Mouse (Mus musculus) E14TG2a.4 (cell line): ENCODE measurements around the gene Sept12.

ENCODE experiments used
- CTCF ChIP-seq: conservative IDR thresholded peaks from 2 replicates; pipeline ENCODE4 v1.5.1; 2014; ENCODE audit warnings: low read length
- NANOG ChIP-seq: IDR thresholded peaks from 2 replicates; pipeline ENCODE4 v1.6.1; 2014; ENCODE audit warnings: borderline replicate concordance, low read length, mixed read lengths
- POU5F1 ChIP-seq: IDR thresholded peaks from 2 replicates; pipeline ENCODE4 v1.6.1; 2014; ENCODE audit warnings: low read length, borderline replicate concordance

DNA sequence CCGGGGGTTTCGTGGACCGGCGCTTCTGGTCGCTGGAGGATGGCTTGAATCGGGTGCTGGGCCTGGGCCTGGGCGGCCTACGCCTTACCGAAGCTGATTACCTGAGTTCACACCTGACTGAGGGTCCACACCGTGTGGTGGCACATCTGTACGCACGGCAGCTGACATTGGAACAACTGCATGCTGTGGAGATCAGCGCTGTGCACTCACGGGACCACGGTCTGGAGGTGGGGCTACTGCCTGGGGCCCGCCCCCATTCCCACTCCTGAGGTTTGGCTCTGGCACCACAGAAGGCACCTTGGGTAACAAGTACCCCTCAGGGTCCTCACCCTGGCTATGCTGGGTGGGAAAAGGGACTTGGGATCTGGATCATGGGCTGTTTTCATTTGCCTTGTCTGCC, 58.2 kb downstream of the Sept12 start:
- TF ChIP-seq CTCF (no peak), NANOG (no peak), POU5F1 (no peak)
